Mouse (Mus musculus) cerebellum, adult 9-11 months (tissue): Measurements from ENCODE around the gene Myo18b.

Source experiments
- DNase-seq: peaks from one replicate; pipeline ENCODE4 v3.0.0; 2022

The Myo18b gene

DNA sequence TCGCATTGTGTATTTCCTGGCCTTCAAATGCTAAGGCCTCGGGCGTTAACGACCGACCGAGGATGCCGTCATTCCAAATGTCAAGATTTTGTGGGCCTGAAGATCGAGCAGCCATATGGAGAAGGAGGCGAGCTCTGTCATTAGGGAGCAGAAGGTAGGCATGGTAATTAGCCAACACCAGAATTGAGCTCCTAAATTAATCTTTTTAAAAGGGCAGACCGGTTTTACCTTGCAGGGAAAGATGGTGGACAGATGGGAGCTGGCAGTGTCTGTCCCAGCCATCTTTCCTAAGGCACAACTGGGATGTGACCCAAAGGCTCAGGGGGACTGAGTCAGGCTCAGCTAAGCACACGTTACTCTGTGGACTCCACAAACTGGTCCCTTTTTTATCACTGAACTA is 151.6 kb downstream of the Myo18b start:
- peak; percentile 66 for DNase-seq

DNA sequence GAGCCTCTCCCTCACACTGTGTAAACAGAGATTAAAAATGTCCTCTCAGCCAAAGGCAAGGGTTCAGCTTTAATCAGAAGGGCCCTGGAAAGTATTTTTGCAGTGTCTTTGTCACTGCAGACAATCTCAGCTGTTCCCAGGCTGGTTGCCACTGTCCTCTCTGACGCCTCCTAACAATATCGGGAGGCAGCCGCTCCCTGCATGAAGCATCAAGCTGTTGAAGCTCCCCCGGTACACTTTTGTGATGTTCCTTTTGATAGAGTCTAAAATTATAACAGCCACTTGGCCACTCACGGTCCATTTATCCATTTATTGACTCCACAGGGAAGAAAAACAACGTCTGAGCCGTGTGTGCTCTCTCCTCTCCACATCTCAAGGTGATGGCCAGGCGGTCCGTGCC is 153.0 kb downstream of the Myo18b start:
- DNase-seq = no peak

DNA sequence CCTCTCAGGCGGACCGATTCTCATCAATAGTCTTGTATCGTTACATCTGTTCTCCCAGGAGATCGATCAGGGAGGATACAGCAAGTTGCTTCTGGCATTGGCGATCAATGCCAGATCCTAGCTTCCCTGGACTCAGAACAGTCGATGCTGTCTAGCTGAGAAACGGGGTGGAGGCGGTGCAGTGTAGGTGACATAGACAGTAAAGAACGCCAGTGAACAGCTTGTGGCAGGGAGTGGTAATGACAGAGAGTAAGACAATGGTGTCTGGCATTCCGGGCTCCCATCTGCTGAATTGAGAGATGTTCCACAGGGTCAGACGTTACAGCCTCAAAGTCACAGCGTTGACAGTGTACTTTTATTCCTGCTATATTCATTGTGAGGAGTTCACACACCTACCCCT is 155.5 kb downstream of the Myo18b start:
- peak; percentile 60 for DNase-seq

DNA sequence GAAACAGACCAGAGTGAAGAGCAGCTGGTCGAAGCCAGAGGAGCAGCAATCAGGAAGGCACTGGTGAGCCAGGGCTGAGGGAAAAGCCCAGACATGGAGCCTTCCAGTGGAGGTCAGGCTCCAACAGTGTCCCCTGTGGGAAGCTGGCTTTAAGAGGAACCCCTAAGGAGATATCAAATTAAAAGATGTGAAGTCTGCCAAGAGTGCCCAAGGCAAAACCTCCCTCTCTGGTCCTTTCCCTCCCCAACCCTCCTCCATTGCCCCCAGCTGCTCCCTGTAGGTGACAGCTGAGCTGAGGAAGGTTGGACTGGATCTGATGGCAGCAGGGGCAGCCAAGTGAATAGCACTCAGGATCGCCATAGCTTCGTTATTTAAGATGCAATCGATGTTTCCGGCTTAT is 161.1 kb downstream of the Myo18b start:
- no peak for DNase-seq

DNA sequence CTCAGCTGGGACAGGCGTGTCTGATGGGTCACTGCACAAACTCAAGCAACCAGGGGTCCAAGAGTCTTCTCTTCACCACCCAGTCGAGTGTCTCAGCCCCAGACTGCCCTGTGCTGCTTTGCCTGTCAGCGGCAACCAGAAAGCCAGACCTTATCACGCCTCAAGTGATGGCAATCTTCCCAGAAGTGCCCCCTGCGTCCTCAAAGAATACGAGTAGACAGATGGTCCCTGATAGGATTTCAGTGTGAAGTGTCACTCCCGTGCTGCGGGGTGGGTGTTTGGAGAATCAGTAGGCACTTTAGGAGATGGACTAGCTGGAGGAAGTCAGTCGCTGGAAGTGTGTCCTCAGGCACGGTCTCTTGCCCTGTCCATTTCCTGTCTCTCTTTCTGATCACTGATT is 165.6 kb downstream of the Myo18b start:
- peak; percentile 71 for DNase-seq

DNA sequence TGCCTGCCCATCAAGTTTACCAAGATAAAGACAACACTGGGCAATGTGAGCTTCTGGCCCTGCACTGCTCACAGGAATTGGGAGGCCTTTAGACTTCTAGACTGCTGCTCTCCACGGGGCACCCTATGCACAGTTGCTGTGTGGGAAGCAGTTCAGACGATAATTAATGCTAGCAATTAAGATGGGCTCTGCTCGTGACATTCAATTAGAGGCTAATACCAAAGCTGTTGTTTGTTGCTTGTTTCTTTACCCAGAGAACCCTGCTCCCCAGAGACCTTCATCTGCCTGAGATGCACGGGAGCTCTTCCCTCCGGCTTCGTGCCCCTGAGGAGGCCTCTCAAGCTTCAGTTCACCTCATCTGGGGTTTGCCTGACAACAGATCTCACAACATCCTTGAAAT is 167.7 kb downstream of the Myo18b start:
- no peak for DNase-seq

DNA sequence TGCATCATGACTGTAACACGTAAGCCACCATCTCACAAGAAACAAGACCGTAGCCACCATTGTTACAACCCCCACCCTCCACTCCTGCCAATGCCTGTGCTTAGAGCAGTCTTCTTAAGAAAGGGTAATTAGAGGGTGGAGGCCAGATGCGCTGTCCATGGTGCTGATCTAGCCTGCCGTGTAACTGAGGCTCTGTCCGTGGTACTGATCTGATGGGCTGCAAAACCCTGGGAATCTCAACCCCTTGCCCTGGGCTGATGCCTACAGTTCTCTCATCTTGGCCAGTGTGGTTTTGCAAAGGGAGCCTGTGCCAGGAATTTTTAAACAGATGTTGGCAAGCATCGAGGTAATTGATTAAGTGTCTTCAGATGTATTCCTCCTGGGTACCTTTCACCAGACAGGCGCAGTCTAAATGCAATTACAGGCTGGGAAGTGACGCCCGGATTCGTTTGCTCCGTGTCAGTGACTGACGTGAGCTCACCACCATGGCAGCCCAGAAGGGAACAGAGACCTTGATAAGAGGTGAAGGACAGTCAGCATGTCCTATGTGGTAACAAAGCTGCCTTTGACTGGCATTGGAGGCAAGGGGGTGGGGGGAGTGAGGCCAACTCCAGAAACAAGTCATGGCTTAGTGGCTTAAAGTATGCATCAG is 177.4 kb downstream of the Myo18b start:
- no peak for DNase-seq

DNA sequence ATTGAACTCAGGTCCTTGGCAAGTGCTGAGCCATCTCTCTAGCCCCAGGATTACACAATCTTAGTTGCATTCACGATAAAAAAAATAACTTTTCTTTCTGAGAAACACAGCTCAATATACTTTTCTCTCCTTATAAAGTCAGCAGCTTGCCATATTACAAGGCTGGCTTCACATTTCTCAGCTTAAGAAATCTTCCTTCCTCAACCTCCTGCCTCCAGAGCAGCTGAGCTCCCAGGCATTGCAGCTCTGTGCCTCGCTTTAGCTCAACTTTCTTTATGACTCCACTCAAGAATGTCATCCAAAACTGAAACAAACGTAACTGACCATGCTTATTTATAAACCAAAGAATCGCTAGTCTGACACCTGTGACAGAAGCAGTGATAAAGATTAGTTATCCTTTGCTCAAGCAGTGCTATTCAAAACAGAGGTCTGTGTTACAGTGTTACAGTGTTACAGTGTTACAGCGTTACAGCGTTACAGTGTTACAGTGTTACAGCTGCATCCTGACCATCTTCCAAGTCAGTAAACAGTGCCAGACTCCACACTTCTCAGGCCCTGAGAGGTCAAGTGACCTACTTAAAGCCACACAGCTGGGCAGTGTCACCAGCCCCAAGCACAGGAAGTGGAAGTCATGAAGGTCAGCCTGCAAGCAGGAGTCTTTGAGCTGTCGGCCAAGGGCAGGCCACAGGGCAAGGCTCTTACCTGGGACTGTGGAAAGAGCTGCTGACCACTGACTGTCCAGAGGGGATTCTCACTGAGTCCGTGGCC is 181.3 kb downstream of the Myo18b start:
- DNase-seq = no peak

DNA sequence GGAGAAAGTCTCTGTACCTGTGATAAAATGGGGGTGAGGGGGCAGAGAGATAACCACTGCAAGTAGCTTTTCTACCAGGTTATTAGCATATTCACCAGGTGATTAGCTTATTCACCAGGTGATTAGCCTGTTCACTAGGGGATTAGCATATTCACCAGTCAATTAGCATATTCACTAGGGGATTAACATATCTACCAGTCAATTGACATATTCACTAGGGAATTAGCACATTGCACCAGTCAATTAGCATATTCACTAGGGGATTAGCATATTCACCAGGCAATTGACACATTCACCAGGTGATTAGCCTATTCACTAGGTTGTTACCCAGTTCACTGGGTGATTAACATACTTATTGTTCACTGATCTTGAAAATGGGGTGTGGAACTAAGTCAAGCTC is 186.3 kb downstream of the Myo18b start:
- no peak for DNase-seq

DNA sequence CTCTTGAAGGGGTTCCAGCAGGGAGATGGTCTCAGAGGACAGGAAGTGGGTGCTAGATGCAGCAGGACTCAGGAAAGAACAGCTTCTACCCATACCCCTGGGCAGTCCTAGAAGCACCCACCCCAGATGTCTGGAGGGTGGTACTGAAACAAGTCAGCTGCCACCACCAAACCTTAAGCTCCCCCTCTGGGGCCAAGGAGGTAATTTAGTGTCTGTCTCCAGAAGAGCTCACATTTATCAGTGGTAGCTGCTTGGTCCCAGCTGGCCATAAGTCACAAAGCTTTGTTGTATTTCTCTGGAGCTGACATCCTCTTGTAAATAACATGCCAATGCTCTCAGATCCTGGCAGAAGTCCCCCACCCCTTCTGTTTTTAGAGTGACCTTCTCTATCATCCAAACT is 187.7 kb downstream of the Myo18b start:
- no peak for DNase-seq

DNA sequence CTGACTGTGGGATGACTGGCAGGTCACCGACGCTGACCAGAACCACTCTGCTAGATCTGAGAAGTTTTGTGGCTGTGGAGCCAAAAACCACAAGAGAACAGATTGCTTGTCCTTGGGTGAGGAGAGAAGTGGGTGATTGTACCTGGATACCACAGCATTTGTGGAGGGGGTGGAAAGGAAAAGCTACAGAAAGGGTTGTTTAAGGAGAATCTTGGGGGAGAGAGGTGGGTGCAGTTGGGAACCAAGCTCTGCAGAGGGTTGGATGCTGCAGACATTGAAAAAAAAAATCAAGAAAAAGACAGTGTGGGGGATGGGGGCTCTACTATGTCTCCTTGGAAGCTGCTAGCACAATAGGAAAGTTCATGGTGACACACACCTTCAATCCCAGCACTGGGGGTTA is 188.7 kb downstream of the Myo18b start:
- no peak for DNase-seq

DNA sequence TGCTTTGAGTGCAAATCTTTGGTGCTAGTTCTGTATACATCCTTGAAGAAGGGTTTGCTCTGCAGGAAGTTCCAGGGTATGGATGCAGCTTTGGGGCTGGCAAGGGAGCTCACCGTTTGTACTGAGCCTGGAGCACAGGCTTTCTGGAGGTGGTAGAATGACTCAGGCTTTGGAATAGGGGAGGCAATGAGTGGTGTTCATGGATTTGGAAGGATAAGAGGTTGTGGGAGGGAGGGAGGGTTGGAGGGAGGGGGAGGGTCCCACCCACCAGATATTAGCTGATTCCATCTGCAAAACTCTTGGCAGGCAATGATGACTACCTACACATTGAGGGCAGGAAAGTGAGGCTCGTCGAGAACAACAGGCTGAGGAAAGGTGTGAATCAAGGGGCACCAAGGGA is 195.4 kb downstream of the Myo18b start:
- DNase-seq = no peak

DNA sequence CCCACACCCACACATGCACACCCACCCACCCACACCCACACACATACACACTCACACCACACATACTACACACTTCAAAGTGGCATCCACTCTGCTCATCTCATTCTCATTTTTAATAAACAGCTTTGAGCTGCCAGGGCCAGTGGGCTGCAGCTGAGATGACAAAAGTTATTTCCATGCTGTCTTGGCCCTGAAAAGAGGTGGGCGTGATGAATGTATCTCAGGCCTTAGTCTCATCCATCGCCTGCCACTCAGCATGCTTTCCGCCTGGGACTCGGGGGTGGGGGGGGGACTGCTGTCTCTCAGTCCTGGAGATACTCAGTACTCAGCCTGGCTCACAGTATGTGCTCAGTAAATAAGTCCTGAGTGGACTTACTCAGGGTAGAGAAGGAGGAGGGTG is 199.5 kb downstream of the Myo18b start:
- DNase-seq = no peak

DNA sequence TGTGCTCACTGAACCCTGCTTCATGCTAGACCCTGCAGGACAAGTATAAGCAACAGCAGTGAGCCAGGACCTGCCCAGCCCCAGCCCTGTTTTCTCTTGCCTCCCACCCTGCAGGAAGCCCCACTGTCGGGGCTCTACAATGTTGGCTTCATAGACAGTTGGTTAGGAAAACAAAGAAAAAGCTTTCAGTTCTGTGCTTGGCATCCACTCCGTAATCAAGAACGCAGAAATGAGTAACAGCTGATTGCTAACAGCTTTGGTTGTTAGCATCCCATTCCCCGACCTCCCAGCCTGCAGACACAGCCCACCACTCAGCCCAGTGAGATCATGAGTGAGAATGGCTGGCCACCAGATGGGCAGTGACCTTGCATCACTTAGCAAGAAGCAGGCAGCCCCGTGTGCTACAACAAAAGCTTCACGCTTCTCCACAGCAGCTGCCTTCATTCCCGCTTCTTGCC is 200.9 kb downstream of the Myo18b start:
- DNase-seq = no peak

DNA sequence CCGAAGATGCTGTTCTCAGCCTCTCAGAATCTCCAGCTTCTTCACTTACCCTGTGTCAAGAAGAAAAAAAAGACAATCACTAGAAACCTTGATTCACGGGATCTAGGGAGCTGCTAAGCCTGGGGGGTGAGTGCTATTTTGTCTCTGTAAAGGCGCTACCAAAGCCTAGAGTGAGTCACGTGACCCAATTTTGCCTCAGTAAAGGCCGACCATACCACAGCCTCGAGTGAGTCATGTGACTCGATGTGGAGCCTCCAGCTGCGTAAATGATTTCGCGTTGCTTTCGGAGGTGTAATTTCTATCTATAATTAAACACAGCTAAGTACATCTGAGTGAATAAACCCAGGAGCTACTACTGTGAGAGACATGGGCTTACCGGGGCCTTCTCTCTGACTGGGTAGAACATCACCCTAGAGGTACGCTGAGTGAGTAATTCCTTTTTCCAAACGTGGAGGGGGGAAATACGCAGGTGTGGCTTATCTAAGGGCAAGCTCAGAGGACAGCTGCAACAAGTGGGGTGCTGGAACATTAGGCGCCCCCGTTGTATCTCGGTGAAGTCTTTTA is 202.8 kb downstream of the Myo18b start:
- no peak for DNase-seq

DNA sequence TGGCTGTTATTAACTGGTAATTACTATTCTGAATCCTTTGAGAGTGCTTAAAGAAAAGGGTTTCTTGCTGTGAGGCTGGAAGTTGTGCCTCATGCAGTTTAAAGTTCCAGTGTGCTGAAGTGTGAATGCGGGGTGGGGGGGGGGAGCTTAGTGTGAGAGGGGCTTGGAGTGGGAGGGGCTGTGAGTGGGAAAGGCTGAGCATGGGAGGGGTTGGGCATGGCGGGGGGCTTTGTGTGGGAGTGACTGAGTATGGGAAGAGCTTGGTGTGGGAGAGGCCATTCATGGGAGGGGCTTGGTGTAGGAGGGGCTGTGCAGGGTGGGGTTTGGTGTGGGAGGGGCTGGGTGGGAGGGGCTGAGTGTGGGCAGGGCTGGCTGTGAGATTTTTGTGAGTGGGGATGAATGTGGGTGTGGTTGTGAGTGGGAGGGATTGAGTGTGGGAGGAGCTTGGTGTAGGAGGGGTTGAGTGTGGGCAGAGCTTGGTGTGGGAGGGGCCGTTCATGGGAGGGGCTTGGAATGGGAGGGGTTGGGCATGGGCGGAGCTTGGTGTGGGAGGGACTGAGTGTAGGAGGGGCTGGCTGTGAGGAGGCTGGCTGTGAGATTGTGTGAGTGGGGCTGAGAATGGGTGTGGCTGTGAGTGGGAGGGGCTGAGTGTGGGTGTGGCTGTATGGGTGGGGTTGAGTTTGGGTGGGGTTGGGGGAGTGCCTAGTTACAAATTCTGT is 208.9 kb downstream of the Myo18b start:
- DNase-seq = no peak

DNA sequence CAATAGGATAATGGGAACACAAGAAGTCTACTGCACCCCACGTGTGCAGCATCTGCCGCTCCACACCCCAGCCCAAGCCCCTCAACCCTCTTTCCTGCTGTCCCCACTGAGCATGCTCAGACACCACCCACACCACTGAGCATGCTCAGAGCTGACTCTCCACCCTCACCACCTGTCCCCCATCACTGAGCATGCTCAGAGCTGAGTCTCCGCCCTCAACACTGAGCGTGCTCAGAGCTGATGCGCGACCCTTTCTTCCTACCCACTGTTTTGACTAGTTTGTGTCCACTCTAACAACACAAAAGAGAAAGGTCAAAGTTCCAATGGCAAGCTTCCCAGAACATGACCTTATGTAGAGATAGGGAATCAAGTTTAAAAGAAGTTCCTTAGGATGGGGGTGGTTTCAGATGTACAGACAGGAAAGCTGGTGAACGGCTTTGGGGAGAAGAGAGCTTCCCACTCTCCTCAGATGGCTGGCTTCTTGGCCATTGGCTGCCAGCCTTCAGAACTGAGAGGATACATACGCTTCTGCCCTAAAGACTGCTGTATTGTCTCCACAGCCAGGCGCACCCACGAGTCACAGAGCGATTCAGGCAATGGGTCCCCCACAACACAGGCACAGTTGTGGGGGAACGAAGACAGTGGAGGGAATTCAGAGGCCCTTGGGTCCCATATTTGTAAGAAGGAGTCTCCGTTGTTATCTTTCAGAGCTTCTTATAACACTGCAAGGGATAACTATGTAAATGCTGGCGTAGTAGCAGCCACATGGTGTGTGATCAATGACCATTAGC is 209.7 kb downstream of the Myo18b start:
- DNase-seq = no peak

DNA sequence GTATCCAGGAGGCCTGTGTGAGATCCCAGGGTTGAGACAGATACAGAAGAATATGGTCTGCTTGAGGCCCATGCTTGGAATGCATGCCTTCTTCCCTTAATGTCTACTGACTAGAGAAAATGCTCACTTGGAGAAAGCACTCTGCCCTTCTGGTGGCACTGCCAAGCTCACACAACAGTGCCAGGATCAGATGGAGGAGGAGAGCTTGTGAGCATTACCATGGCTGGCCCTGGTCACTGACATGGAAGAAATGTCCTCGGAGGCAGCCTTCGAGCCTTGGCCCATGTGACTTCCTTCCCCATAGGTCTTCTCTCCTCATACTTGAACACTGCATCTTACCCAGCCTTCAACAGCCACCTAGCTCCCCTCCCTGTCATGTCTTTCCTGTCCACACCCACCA is 216.9 kb downstream of the Myo18b start:
- no peak for DNase-seq

DNA sequence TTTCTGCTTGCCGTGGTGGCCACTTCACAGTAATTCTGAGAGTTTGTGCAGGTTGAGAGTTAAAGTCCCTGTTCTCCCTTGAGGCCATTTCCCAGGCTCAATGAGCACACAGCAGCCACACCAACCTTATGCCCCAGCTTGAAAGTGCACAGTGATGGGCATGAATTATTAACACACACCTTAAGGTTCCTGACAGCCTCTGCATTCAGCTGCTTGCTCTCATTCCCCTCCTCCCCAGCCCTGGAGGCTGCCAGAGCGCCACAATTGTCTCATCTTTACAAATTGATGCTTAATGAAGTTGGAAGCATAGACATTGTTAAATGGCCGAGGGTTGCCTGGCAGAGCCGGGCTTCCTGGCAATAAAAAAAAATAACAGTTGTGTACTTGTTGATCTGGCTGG is 218.0 kb downstream of the Myo18b start:
- DNase-seq = no peak

DNA sequence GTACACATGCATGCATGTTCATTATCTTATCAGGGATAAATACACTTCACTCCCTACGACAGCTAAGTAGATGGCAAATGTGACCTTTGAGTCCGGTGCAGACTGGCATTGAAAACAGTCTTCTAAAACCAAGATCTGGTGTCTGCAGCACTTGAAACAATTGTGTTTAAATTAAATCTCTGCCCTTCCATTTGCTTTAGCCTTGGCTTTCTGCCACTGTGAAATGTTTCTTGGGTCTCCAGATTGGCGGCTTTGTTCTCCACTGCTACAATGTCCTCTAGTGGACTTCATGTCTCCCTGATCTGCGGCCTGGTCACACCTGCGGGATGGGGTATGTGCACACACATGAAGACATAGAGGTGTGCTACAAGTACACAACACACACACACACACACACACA is 221.4 kb downstream of the Myo18b start:
- DNase-seq = no peak

DNA sequence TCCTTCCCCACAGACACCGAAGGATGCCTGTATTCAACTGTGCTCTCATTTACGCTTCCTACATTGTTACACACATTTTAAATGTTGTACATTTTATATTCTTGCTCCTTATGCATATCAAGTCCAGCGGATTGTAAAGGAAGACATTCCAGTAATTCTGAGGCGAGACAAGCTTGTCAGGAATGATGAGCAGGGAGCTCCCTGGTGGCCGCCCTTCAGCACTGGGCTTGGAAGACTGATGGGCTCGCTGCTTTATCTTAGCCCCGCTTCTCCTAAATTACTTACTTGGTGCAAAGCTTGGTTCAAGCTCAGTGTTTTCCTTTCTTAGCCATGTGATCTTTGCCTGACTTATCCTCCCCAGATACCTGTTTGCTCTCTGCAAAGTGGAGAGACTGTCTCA is 223.7 kb downstream of the Myo18b start:
- DNase-seq = no peak

DNA sequence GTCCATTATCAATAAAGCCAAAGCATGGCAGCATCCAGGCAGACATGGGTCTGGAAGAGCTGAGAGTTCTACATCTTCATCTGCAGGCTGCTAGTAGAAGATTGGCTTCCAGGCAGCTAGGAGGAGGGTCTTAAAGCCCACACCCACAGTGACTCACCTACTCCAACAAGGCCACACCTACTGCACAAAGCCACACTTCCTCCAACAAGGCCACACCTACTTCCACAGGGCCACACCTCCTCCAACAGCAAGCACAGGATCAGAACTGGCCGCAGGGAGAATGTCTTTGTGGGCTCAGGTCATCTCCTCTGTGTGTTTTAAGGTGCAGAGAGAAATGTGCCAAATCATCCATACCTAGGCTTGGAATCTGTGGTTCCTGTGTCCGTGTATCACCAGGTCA is 224.2 kb downstream of the Myo18b start:
- no peak for DNase-seq

DNA sequence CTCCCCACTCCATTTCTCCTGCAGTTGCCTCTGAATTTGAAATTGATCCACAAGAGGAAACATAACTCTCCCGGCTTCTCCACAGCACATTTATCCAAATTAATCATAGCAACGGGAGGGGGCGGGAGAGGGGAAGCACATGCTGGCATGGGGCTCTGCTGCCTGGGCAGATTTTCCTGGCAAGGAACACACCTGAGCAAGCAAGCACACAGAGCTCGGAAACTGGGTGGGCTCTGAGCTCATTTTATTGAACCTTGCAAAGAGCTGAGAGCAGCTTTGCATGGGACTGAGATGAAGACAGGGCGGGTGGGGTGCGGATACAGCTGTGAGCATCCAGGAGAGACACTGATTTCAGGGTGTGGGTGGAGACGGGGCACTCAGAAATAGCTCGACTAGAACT is 229.0 kb downstream of the Myo18b start:
- DNase-seq = no peak
